Mouse (Mus musculus): ENCODE results near the gene Ctnnbip1.

Gene Ctnnbip1

DNA sequence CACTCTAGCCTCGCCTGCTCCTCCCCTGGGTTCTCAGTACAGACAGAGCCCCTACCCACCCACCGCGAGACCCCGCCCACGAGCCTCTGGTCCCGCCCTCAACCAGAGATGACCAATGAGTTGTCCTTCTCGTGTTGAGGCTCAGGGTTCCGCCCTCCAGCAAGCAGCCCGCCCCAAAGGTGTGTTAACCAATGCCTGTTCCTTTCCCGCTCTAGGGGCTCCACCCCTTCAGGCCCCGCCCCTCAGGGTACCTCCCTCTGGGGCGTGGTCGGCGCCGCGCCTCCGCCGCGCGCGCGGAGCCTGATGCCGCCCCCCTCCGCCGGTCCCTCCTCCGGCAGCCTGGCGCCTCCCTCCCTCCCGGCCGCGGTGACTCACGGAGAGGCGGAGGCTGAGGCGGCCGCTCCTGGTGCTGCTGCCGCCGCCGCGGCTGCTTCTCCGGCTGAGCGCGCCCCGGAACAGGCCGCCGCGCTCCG is at the start of gene Ctnnbip1:
Ctnnbip1 (plus strand) TSS at position 369 of the 473 bp plus-strand sequence.
- DNase-seq (ENCODE audit: low spot score), result peak; percentile 99

- no peak for DNase-seq (ENCODE audit: low spot score)
These were observed 48.5 kb upstream of the Ctnnbip1 start for GRCm38 (mm10) chr4:149469557-149469956.

DNA sequence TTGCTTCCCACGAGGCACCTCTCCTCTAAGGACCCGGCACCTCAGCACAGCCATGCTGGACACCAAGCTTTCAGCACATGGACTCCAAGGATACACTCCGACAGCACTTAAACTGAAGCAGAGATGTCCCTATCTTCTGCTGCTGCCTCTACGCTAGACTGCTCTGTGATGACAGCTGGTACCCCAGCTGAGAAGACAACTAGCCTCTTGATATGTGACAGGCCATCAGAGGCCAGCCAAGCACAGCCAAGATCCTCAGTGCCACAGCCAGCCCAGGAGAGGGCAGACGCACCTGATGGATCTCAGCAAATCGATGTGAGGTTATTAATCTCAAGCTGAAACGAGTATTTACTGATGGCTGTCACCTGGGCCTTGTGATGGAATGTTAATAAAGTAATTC is 42.9 kb upstream of the Ctnnbip1 start:
- no peak for DNase-seq (ENCODE audit: low spot score)

GRCm38 (mm10) chr4:149477078-149477477 is 41.0 kb upstream of the Ctnnbip1 start, which contains the start of gene Tmem274:
TSS of gene Tmem274 (plus strand) at chr4:149477378.
- DNase-seq (ENCODE audit: low spot score), result no peak

DNA sequence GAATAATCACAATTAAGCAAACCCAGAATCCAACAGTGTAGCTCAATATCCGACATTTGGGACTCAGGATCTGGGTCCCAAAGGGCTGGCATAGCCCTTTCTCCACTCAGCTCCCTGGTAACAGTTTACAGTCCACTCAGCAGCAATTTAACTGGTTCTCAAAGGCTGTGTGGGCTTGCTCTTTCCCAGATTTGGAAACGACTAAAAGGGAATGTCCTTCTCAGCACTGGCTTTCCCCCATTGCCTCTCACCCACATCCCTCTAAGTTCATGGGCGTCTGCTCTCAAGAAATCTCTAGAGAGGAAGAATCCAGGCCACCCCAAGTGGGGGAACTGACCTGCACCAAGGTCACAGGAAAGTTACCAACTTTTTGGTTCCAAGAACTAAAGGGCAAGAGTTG is 33.5 kb upstream of the Ctnnbip1 start:
- DNase-seq (ENCODE audit: low spot score), result no peak

DNA sequence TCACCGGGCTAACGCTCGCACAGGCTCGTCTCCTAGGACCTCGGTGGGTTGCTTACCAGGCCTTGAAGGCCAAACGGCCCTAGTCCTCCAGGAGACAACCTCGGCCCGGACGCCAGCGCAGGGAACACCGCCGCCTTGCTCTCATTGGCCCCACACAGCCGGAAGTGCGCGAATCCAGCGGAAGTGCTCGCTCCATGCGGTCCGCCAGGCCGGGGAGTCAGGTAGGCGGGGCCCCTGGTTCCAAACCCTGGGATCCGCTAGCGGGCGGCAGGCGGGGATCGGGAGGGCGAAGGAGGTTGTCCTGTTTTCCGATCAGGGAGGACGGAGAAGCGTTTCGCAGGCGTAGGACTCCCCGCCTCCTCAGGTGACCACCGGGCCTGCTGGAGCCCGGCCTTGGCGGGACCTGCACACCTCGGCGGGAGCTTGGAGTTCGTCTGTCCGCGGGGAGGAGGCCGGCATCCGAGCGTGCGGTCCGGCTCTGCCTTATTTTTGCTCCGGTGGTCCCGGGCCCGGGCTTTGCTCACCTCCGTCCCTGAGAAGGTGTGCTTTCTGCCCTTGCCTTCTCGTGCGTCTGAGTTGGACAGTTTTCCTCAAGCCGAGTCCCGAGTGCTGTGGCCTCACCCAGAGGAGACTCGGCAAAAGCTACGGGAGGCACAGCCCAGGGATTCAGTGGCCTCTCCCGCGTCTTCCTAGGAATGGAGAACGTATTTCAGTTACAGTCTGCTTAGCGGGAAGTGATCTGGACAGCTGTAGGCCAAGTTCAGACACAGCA is 32.8 kb upstream of the Ctnnbip1 start, which contains the start of the genes Nmnat1 and Lzic:
Nmnat1 (minus strand) TSS at position 150 of the 772 bp plus-strand sequence.
Lzic (plus strand) TSS at position 177 of the 772 bp plus-strand sequence.
- peak; percentile 94 for DNase-seq (ENCODE audit: low spot score)

DNA sequence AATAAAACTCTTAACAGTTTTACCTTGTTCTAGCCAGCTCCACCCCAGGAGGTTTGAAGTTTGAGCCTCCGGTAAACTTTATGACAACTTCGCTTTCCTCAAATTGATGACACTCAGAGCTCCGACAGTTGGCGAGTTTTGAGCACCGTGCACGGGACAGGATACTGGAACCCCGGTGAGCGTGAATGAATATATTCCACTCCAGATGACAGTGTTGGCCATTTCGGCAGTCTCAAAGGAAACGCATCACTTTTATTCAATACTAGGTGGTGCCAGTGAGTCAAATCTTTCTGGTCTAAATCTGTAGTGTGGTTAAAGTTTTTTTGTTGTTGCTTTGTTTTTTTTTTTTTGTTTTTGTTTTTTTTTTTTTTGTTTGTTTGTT is 32.2 kb upstream of the Ctnnbip1 start:
- DNase-seq (ENCODE audit: low spot score), result no peak

DNA sequence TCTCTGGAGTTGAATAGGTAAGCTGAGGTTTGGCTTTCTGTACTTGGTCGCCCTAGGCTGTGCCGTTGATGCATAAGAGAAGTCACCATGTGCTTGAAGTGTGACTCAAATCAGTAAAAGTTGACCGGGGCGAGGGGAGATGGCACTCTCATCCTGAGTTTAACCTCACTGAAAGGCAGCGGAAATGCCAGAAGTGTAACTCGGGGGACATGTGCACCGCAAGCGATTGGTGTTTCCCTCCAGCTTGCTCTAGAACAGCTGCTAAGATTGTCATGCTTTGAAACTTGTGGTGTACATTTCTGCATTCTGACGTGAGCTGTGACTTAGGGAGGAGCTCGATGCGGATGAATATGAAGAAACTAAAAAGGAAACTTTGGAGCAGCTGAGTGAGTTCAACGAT is 30.3 kb upstream of the Ctnnbip1 start:
- DNase-seq (ENCODE audit: low spot score), result no peak

DNA sequence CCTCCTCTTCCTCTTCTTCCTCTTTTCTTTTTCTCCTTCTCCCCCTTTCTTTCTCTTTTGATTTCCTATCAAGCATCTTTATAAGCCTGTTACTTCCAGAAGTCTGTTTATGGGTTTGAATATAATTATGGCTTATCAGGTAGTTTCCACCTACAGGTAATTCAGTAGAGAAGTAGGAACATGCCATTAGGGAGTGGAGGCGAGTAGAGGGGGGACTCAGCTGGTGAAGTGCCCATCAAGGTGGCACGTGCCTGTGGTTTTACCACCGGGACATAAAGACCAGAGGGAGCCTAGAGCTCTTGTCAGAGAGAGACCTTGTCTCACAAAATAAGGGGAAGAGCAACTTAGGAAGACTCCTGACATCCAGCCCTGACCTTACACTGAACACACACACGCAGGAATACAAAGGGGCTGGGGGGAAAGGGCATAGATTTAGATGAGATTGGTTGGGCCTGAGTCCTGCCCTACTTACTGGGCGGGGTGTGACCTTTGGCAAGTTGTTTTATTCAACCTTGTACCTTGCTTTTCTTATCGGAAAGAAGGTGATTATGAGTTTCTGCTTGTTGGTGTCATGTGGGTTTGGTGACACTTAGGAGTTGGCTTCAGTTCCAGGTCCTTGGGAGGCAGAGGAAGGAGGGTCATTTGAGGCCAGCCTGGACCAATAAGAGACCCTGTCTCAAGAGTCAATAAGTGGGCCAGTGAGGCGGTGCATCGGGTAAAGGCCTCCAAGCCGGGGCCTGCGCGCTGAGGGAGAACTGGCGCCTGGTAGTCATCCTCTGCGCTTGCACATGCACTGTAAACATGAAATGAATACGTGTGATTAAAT is 28.4 kb upstream of the Ctnnbip1 start:
- no peak for DNase-seq (ENCODE audit: low spot score)

- DNase-seq (ENCODE audit: low spot score), result no peak
These were observed 26.9 kb upstream of the Ctnnbip1 start for GRCm38 (mm10) chr4:149491151-149491550.

GRCm38 (mm10) chr4:149496612-149497011 is 21.4 kb upstream of the Ctnnbip1 start:
- DNase-seq (ENCODE audit: low spot score), result no peak

GRCm38 (mm10) chr4:149498901-149499300 is 19.1 kb upstream of the Ctnnbip1 start:
- no peak for DNase-seq (ENCODE audit: low spot score)

GRCm38 (mm10) chr4:149499790-149500189 is 18.2 kb upstream of the Ctnnbip1 start:
- no peak for DNase-seq (ENCODE audit: low spot score)

DNA sequence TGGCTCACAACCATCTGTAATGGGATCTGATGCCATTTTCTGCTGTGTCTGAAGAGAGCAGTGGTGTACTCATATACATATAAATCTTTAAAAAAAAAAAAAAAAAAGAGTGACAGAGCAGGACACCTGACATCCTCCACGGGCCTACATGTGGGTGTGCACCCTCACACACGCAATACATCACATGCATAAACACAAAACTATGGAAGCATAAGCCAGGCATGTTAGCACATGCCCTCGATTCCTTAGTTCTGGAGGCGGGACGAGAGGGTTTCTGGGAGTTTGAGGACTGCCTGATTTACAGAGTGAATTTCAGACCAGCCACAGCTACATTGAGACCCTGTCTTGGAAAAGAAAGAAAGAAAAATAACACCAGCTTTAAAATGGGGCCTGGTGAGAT is 13.7 kb upstream of the Ctnnbip1 start:
- no peak for DNase-seq (ENCODE audit: low spot score)

GRCm38 (mm10) chr4:149504858-149505257 is 13.2 kb upstream of the Ctnnbip1 start:
- DNase-seq (ENCODE audit: low spot score), result no peak

DNA sequence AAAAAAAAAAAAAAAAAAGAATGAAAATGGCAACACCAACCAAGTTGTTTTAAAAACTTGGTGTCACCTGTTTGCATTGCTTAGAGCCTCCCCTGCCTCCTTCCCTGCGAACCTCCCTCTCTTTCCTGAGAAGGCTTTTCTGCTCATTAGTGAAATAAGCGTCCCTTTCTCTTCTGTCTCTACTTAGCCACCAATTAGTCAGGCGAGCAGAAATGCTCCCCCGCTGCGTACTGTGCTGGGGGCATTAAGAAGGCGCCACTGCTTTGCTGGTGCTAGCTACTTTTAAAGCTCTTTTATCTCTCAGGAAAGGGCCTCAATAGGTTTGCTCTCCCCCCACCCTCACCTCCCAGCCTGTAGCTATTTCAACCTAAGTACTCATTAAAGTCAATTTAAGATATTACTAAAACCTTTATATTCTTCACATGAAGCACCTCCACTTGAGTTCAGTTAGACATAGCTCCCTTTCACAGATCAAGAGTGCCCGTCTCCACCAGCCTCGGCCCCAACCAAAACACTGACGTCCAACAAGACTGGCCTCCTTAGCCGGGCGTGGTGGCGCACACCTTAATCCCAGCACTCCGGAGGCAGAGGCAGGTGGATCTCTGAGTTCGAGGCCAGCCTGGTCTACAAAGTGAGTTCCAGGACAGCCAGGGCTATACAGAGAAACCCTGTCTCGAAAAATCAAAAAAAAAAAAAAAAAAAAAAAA is 12.6 kb upstream of the Ctnnbip1 start:
- DNase-seq (ENCODE audit: low spot score), result no peak

- DNase-seq (ENCODE audit: low spot score), result no peak
These were observed 11.1 kb upstream of the Ctnnbip1 start for GRCm38 (mm10) chr4:149506904-149507303.

DNA sequence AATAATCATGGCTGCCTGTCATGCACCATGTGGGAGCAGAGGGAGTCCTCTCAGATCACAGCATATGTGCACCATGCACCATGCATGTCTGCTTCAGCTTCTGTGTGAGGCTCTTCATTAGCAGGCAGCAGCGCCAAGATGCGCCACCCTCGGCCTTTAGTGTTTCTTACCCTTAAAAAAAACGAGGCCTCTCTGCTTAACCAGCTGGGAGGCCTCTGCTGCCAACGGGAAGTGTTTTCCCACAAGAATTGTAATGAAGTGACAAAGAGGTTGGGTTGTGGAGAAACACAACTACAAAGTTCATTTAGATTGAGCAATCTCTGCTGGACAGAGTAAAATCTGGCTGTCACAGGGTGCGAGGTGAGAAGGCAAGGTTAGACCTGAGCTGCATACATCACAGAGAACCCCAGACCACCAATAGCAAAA is 6.8 kb upstream of the Ctnnbip1 start:
- no peak for DNase-seq (ENCODE audit: low spot score)

DNA sequence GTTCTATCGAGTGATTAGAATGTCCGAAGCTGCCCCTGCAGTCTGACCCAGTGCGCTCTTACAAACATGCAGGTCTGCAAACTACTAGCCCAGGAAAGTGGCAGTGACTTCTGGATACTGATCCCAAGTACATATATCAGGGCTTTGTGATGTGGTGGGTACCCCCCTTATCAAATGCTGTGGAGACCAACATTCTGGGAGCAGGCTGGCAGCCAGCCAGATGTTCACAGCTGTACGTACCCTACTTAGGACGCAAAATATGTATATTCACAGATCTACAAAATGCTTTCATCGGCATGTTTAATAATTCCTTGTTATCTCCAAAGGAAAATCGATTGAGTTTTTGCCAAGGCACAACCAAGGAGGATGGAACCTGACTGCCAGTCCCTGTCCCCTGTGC is 6.0 kb upstream of the Ctnnbip1 start:
- no peak for DNase-seq (ENCODE audit: low spot score)

DNA sequence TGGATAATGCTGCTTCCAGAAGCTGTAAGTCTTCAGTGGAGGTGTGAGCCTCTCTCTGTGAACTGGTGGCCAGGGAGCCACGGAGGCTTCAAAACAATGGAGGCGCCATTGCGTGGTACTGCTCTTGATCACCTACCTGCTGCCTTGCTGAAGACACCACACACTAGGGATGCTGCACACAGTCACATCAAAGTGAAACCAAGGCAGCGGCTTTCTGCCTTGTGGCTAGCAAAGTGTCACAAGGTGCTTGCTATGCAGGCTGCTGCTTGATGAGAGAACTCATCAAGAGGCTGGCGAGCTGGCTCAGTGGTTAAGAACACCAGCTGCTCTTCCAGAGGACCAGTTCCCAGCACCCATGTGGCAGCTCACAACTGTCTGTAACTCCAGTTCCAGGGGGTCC is 2.3 kb upstream of the Ctnnbip1 start:
- no peak for DNase-seq (ENCODE audit: low spot score)

DNA sequence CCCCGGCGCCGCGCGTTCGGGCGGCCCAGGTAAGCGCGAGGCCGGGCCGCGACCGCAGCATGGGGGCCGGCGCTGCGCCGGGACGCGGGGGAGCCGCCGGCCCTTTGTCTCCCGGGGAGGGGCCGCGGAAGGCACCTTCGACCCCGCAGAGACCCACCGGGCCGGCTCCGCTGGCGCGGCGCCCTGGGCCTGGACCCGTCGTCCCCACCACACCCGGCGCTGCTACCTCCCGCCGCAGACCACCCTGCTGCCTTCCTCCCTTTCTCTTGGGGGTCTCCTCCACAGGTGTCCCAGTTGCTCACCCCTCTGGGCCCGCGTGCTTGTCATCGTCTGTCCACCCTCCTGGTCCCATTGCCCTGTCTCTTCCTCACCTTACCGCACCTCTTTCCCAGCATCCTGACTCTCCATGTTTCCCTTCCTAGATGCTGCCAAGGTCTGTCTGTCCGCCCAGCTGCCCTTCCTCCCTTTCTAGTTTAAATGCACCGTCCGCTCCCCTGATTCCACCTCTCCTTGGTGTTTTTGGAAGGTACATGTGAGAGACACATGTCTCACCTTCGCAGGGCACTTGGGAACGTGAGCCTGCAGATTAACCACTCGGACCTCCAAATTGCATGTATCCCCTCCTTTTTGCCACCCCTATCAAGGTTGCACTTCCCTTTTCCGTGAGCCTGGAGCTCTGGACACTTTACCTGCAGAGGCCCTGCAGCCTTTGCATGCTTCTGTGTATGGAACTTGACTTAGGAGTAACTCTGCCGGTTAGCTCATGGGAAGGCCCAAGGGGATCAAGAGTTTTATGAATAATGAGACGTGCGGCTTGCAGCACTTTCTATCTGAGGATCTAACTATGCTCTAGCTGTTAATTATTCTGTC is 550 bp downstream of the Ctnnbip1 start:
- DNase-seq (ENCODE audit: low spot score), result peak; percentile 66
